Mouse (Mus musculus): ENCODE results near the gene Dhrs4. TPM values are rescaled to one million over a fixed set of nuclear protein-coding genes. Genes with fewer than 3 reads are reported as not detected.

Gene Dhrs4
- polyA plus RNA-seq, 1 experiment from 2014 or later, result 92.1 TPM

GRCm38 (mm10) chr14:55511037-55511436 lies 32.5 kb downstream of the Dhrs4 start:
- WGBS, result 60% methylated on average over 7 of the region's 7 CpGs

DNA sequence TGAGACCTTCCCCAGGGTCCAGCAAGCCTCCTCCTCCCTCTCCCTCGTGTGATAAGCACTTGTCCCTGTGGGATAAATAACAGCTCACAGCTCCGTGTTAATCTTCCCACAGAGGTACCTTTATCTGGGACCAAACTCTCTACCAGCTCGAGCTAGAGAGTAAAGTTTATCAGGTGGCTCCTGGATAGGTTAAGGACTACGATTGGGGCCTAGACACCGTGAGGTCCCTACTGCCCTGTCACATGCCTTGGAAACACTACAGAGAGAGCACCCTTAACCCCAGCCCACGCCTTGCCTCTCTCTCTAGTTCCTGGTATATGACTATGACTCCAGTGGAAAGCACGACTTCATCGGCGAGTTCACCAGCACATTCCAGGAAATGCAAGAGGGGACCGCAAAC lies 35.4 kb downstream of the Dhrs4 start:
- H3K27me3 ChIP-seq, result peaks cover 23% of the 10 kb centered on the region
- no peak overlapping the region for H3K9ac ChIP-seq
- H3K4me3 ChIP-seq, result no peak overlapping the region
- 64% methylated on average over 10 of the region's 10 CpGs for WGBS
- no peaks in the 10 kb centered on the region for H3K36me3 ChIP-seq
- H3K9me3 ChIP-seq, result no peaks in the 10 kb centered on the region
- H3K4me2 ChIP-seq (replicated peaks), result no peak overlapping the region
- H3K4me1 ChIP-seq, result peaks cover 4% of the 10 kb centered on the region; the same call in 1 of the 2 replicates
- no peak for ATAC-seq (ENCODE audit: insufficient number of reproducible peaks, insufficient read depth, low FRiP score, low TSS enrichment)
- H3K27ac ChIP-seq, result no peak overlapping the region

More at GRCm38 (mm10) chr14:55511037-55511436, 32.5 kb downstream of the Dhrs4 start:
- Histone ChIP-seq H3K4me3 (no peak overlapping the region), H3K4me2 (replicated peaks) (no peak overlapping the region), H3K27ac (no peak overlapping the region), H3K9me3 (no peaks in the 10 kb centered on the region), H3K36me3 (no peaks in the 10 kb centered on the region), H3K4me1 (peaks cover 4% of the 10 kb centered on the region; the same call in 1 of the 2 replicates), H3K9ac (no peak overlapping the region), H3K27me3 (peaks cover 20% of the 10 kb centered on the region)
- ATAC-seq (ENCODE audit: insufficient number of reproducible peaks, insufficient read depth, low FRiP score, low TSS enrichment), result 0 out of 2 replicates have a peak, but pooled peaks have one; percentile 38

DNA sequence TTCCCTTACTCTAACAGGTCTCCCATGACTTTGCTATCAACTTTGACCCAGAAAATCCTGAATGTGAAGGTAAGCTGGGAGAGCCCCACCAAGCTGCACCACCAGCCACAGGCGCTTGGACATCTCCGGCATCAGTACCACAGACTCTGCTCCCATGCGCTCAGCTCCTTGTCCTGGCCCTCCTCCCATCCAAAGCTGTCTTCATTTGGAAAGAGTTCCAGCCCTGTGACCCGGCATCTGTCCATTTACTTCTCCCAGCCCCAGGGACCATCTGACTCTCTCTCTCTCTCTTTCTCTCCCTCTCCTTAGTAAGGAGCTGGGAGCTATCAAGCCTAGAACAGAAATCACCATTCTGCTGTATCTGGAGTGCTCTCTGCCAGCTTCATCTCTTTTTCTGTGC lies 37.3 kb downstream of the Dhrs4 start:
- H3K4me2 ChIP-seq (replicated peaks), result no peak overlapping the region
- no peak overlapping the region for H3K27ac ChIP-seq
- H3K9me3 ChIP-seq, result no peaks in the 10 kb centered on the region
- peaks cover 35% of the 10 kb centered on the region for H3K27me3 ChIP-seq
- H3K9ac ChIP-seq, result no peak overlapping the region
- 80% methylated on average over 4 of the region's 4 CpGs for WGBS
- ATAC-seq (ENCODE audit: insufficient number of reproducible peaks, insufficient read depth, low FRiP score, low TSS enrichment), result no peak
- no peak overlapping the region for H3K4me3 ChIP-seq
- peaks cover 1% of the 10 kb centered on the region; the same call in 1 of the 2 replicates for H3K4me1 ChIP-seq
- no peaks in the 10 kb centered on the region for H3K36me3 ChIP-seq

DNA sequence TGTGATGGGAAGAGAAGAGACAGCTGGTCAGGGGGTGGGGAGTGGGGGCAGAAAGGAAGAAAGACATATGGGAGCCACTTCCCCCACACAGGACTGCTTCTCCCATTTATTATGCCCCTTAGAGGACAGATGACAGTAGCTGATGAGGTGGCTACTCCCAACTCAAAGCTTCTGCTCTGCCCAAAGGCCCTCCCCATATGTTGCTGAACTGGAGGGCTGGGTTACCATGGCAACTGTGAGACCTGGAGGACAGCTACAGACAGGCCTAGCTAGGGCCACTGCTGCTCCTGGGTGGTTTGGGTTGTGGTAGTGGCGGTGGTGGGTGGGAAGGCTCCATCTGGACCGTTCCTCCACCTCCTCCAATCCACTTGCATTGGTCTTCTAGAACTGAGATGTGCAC lies 40.3 kb downstream of the Dhrs4 start:
- no peak overlapping the region for H3K9ac ChIP-seq
- H3K36me3 ChIP-seq, result no peaks in the 10 kb centered on the region
- H3K4me3 ChIP-seq, result no peak overlapping the region
- H3K27ac ChIP-seq, result no peak overlapping the region
- no peaks in the 10 kb centered on the region for H3K9me3 ChIP-seq
- ATAC-seq (ENCODE audit: insufficient number of reproducible peaks, insufficient read depth, low FRiP score, low TSS enrichment), result no peak
- no peak overlapping the region for H3K4me2 ChIP-seq (replicated peaks)
- peaks cover 46% of the 10 kb centered on the region for H3K27me3 ChIP-seq
- 50% methylated on average over 2 of the region's 2 CpGs for WGBS
- H3K4me1 ChIP-seq, result peaks cover 5% of the 10 kb centered on the region; the same call in 1 of the 2 replicates

DNA sequence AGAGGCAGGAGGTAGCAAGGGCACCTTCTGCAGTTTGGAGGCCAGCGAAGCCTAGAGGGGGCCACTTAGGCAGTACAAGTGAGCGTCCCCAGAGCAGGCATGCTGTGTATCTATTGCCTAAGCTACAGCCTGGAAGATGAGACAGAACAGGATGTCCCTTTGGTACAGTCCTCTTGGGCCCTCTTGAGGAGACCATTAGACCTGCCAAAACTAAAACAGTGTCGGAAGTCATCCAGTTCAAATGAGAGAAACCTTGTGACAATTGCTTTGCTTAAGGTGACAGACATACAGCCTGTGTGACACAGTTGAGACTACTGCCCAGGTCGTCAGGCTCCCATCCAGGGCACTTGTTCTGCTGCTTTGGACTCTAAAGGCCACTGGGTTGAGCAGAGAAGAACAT lies 41.0 kb downstream of the Dhrs4 start:
- H3K9me3 ChIP-seq, result no peaks in the 10 kb centered on the region
- ATAC-seq (ENCODE audit: insufficient number of reproducible peaks, insufficient read depth, low FRiP score, low TSS enrichment), result no peak
- no peaks in the 10 kb centered on the region for H3K36me3 ChIP-seq
- H3K4me1 ChIP-seq, result peaks cover 5% of the 10 kb centered on the region; the same call in 1 of the 2 replicates
- H3K27me3 ChIP-seq, result peaks cover 46% of the 10 kb centered on the region
- no peak overlapping the region for H3K27ac ChIP-seq
- H3K4me3 ChIP-seq, result no peak overlapping the region
- no peak overlapping the region for H3K4me2 ChIP-seq (replicated peaks)
- WGBS, result 58% methylated on average over 4 of the region's 4 CpGs
- H3K9ac ChIP-seq, result no peak overlapping the region

GRCm38 (mm10) chr14:55520451-55521361 lies 42.1 kb downstream of the Dhrs4 start:
- H3K9ac ChIP-seq, result peak overlapping the region; percentile 53
- peaks cover 5% of the 10 kb centered on the region; the same call in 1 of the 2 replicates for H3K4me1 ChIP-seq
- H3K4me3 ChIP-seq, result peak overlapping the region; percentile 44
- H3K9me3 ChIP-seq, result no peaks in the 10 kb centered on the region
- no peaks in the 10 kb centered on the region for H3K36me3 ChIP-seq
- H3K27me3 ChIP-seq, result peaks cover 46% of the 10 kb centered on the region
- ATAC-seq (ENCODE audit: insufficient number of reproducible peaks, insufficient read depth, low FRiP score, low TSS enrichment), result no peak
- peak overlapping the region; percentile 93 for H3K4me2 ChIP-seq (replicated peaks)
- under 1% methylated on average over 61 of the region's 61 CpGs for WGBS
- no peak overlapping the region for H3K27ac ChIP-seq

DNA sequence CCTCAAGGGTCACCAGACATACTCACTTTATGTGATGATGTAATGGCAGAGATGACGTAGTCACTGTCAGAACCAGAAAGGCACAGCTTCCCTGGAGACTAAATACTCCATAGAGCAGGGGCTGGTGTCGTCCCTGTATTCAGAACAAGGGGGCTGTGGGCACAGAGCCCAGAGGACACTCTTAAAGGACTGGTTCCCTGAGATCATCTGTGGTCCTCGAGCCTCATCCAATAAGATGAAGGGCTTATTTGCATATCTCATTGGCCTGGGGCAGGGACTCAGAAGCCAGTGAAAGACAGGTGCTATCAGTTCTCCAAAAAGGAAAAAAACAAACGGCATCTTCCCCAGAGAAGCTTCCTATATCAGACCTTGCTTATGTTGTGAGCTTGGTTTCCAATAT lies 45.5 kb downstream of the Dhrs4 start:
- Histone ChIP-seq H3K27me3 (peaks cover 41% of the 10 kb centered on the region), H3K9ac (no peak overlapping the region), H3K36me3 (no peaks in the 10 kb centered on the region), H3K4me2 (replicated peaks) (no peak overlapping the region), H3K27ac (no peak overlapping the region), H3K9me3 (no peaks in the 10 kb centered on the region), H3K4me1 (peaks cover 5% of the 10 kb centered on the region; the same call in 1 of the 2 replicates), H3K4me3 (no peak overlapping the region)
- 62% methylated on average over 4 of the region's 4 CpGs for WGBS
- ATAC-seq (ENCODE audit: insufficient number of reproducible peaks, insufficient read depth, low FRiP score, low TSS enrichment), result no peak

GRCm38 (mm10) chr14:55524785-55525184 lies 46.2 kb downstream of the Dhrs4 start, which contains the start of gene Nrl:
Gene Nrl, minus strand, starts transcription at chr14:55524981.
- Histone ChIP-seq H3K9ac (no peak within 1 kb of the TSS), H3K4me1 (peaks cover 5% of the 10 kb centered on the region; the same call in 1 of the 2 replicates), H3K4me3 (no peak within 1 kb of the TSS), H3K27ac (no peak within 1 kb of the TSS), H3K9me3 (no peaks in the 10 kb centered on the region), H3K4me2 (replicated peaks) (no peak within 1 kb of the TSS), H3K36me3 (no peaks in the 10 kb centered on the region), H3K27me3 (peaks cover 37% of the 10 kb centered on the region)
- ATAC-seq (ENCODE audit: insufficient number of reproducible peaks, insufficient read depth, low FRiP score, low TSS enrichment), result no peak
- WGBS, result 41% methylated on average over 8 of the region's 8 CpGs

- WGBS, result 78% methylated on average over 2 of the region's 2 CpGs
- Histone ChIP-seq H3K4me3 (no peak overlapping the region), H3K4me2 (replicated peaks) (no peak overlapping the region), H3K9me3 (no peaks in the 10 kb centered on the region), H3K36me3 (no peaks in the 10 kb centered on the region), H3K27ac (no peak overlapping the region), H3K4me1 (no peaks in the 10 kb centered on the region), H3K9ac (no peak overlapping the region), H3K27me3 (peaks cover 18% of the 10 kb centered on the region)
- ATAC-seq (ENCODE audit: insufficient number of reproducible peaks, insufficient read depth, low FRiP score, low TSS enrichment), result no peak
These were observed 48.1 kb downstream of the Dhrs4 start for GRCm38 (mm10) chr14:55526674-55527073.

DNA sequence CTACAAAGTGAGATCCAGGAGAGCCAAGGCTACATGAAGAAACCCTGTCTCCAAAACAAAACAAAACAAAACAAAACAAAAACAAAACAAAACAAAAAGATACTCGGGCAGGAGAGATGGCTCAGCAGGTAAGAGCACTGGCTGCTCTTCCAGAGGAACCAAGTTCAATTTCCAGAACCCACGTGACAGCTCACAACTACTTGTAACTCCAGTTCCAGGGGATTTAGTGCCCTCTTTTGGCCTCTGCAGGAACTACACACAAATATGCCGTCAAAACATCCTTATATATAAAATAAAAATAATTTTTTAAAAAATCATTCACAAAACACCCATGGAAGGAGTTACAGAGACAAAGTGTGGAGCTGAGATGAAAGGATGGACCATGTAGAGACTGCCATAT lies 49.4 kb downstream of the Dhrs4 start:
- no peaks in the 10 kb centered on the region for H3K9me3 ChIP-seq
- peaks cover 6% of the 10 kb centered on the region; the same call in 1 of the 2 replicates for H3K27me3 ChIP-seq
- H3K4me3 ChIP-seq, result no peak overlapping the region
- no peak overlapping the region for H3K9ac ChIP-seq
- H3K4me2 ChIP-seq (replicated peaks), result no peak overlapping the region
- no peak overlapping the region for H3K27ac ChIP-seq
- 25% methylated on average over 3 of the region's 3 CpGs for WGBS
- H3K4me1 ChIP-seq, result no peaks in the 10 kb centered on the region
- no peaks in the 10 kb centered on the region for H3K36me3 ChIP-seq
- no peak for ATAC-seq (ENCODE audit: insufficient number of reproducible peaks, insufficient read depth, low FRiP score, low TSS enrichment)

DNA sequence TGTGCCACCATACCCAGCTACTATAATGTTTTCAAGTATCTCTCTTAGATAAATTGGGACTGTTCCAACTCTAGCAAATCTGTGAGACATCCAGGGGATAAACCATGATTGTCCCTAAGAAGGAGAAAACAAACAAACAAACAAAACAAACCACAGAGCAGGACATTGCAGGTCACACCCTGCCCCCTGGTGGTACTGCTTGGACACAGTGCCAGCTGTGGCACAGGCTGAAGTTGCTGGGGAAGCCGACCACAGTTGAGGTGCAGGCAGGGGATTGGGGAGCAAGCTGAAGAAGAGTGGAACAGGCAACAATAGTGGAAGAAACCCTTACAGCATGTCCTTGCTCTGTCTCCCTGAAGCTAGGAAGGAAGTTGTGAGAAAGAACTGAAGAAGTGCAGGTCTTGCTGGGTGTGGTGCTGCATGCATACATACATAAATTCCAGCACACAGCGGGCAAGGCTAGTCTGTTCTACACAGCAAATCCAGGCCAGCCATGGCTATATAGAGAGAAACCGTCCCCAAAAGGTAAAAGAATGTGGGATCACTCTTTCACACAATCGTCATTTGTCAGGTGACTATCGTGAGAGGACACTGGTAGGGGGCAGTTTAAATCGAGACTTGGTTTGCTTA lies 57.7 kb downstream of the Dhrs4 start:
- 49% methylated on average over 6 of the region's 6 CpGs for WGBS
- no peak for ATAC-seq (ENCODE audit: insufficient number of reproducible peaks, insufficient read depth, low FRiP score, low TSS enrichment)
- Histone ChIP-seq H3K27me3 (no peaks in the 10 kb centered on the region), H3K4me2 (replicated peaks) (no peak overlapping the region), H3K36me3 (no peaks in the 10 kb centered on the region), H3K9ac (no peak overlapping the region), H3K9me3 (no peaks in the 10 kb centered on the region), H3K4me3 (no peak overlapping the region), H3K27ac (no peak overlapping the region), H3K4me1 (peaks cover 6% of the 10 kb centered on the region)
